Mouse (Mus musculus) forebrain, embryonic 14.5 days (tissue): ENCODE measurements at regions not wholly inside any gene's neighbourhood (a gene's known extent, or its start where the extent isn't known, plus 50 kb on each side); places are given as distances from the start of the nearest gene placed in this dataset.

Source experiments
- ATAC-seq: fragments of 200-750 bp; cut with Nextera tagmentation; 2 replicates; pipeline ENCODE4 v1.8.0; 2017; ENCODE audit warnings: mild to moderate bottlenecking, moderate library complexity
- DNase-seq: peaks from one replicate; pipeline ENCODE4 v3.0.0-alpha.2; 2015; ENCODE audit warnings: low spot score
- H3K27ac ChIP-seq: fragments of 300-500 bp; sonication (generic); 2 replicates; pipeline ENCODE4 v1.5.1; 2014; ENCODE audit warnings: low read depth, mild to moderate bottlenecking, control low read depth, low read length, moderate library complexity
- H3K27me3 ChIP-seq: fragments of 300-500 bp; sonication (generic); replicated peaks from 2 replicates; pipeline ENCODE4 v1.6.1; 2014; ENCODE audit warnings: low read length, control low read depth, mixed read lengths; ENCODE audit not compliant: control insufficient read depth, insufficient read depth
- H3K36me3 ChIP-seq: fragments of 300-500 bp; sonication (generic); 2 replicates; pipeline ENCODE4 v1.6.1; 2014; ENCODE audit warnings: low read length, control low read depth; ENCODE audit not compliant: control insufficient read depth, insufficient read depth
- H3K4me1 ChIP-seq: fragments of 300-500 bp; sonication (generic); 2 replicates; pipeline ENCODE4 v1.6.1; 2014; ENCODE audit warnings: antibody characterized with exemption, low read length, control low read depth; ENCODE audit not compliant: control insufficient read depth, insufficient read depth
- H3K4me2 ChIP-seq: fragments of 300-500 bp; sonication (generic); 2 replicates; pipeline ENCODE4 v1.6.1; 2014; ENCODE audit warnings: mild to moderate bottlenecking, control low read depth, low read length
- H3K4me3 ChIP-seq: fragments of 300-500 bp; sonication (generic); 2 replicates; pipeline ENCODE4 v1.5.1; 2014; ENCODE audit warnings: low read depth, low read length, control low read depth
- H3K9ac ChIP-seq: fragments of 300-500 bp; sonication (generic); 2 replicates; pipeline ENCODE4 v1.6.1; 2014; ENCODE audit warnings: mild to moderate bottlenecking, low read length, control low read depth, moderate library complexity
- H3K9me3 ChIP-seq: fragments of 300-500 bp; sonication (generic); replicated peaks from 2 replicates; pipeline ENCODE4 v1.6.1; 2016; ENCODE audit warnings: low read length, control low read depth, mixed read lengths; ENCODE audit not compliant: control insufficient read depth
- WGBS: fragments of 180-500 bp; shearing (Covaris S2); extraction: QIAGEN DNeasy Blood & Tissue Kit; methylation state at CpG from one replicate; pipeline ENCODE4 v1.1.7; 2014; 5-methylcytosine and 5-hydroxymethylcytosine counted together

GRCm38 (mm10) chr16:27962811-27963210 is 574.1 kb downstream of the Ccdc50 start:
- WGBS: 76% methylated on average over 2 of the region's 2 CpGs
- DNase-seq: peak; percentile 3
- H3K9me3 ChIP-seq: no peaks in the 10 kb centered on the region
- H3K27ac ChIP-seq: no peak overlapping the region
- no peak overlapping the region for H3K9ac ChIP-seq
- no peaks in the 10 kb centered on the region for H3K36me3 ChIP-seq
- H3K4me1 ChIP-seq: no peaks in the 10 kb centered on the region
- H3K4me3 ChIP-seq: no peak overlapping the region
- H3K27me3 ChIP-seq: no peaks in the 10 kb centered on the region
- H3K4me2 ChIP-seq: no peak overlapping the region
- ATAC-seq: no peak

DNA sequence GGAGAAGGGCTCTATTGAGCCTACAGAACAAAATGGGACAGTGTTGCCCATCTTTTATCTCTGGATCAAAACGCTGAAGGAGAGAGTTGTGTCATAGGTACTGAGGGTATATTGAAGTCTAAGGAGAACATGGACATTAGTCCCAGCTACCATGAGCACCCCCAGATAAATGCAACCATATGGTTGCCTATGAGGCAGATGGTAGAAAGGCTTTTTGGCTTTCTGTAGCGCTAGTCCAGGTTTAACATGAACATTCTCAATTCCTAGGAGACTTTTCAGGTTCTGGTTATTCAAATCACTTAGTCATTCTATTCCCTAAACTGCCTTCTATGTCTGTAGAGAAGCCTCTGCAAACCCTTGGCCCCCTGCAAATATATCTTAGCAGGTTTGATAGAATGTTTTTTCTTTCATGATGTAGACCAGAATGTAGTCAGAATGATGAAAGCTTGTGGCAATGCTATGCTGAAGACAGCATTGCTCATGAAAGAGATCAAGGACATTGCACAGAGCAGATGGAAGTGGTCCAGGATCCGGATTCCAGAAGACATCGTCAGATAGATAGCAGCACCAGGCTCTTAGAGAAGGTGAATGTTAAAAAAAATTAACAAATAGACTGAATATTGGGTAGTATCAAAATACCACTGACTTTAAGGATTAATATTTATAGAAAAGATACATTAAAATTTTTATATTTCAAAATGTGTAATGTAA is 590.2 kb downstream of the Ccdc50 start:
- no peak overlapping the region for H3K27ac ChIP-seq

GRCm38 (mm10) chr16:28015276-28015897 is 626.7 kb downstream of the Ccdc50 start:
- Histone ChIP-seq H3K27ac (no peak overlapping the region), H3K9me3 (no peaks in the 10 kb centered on the region), H3K27me3 (no peaks in the 10 kb centered on the region), H3K36me3 (no peaks in the 10 kb centered on the region), H3K4me3 (no peak overlapping the region), H3K4me1 (no peaks in the 10 kb centered on the region), H3K9ac (no peak overlapping the region), H3K4me2 (no peak overlapping the region)
- DNase-seq (peak; percentile 23), ATAC-seq (peak; percentile 44; the same call in 1 of the 2 replicates)
- WGBS: 53% methylated on average over 6 of the region's 6 CpGs

More for the DNA sequence above, 590.2 kb downstream of the Ccdc50 start:
- WGBS: 93% methylated on average over 4 of the region's 4 CpGs
- no peak overlapping the region for H3K4me3 ChIP-seq
- H3K36me3 ChIP-seq: no peaks in the 10 kb centered on the region
- H3K4me1 ChIP-seq: no peaks in the 10 kb centered on the region
- no peak overlapping the region for H3K4me2 ChIP-seq
- ATAC-seq: no peak
- no peak overlapping the region for H3K9ac ChIP-seq
- H3K9me3 ChIP-seq: no peaks in the 10 kb centered on the region
- no peaks in the 10 kb centered on the region for H3K27me3 ChIP-seq
- DNase-seq: no peak

GRCm38 (mm10) chr16:28018311-28018710 is 629.6 kb downstream of the Ccdc50 start:
- H3K36me3 ChIP-seq: no peaks in the 10 kb centered on the region
- H3K9ac ChIP-seq: no peak overlapping the region
- H3K4me1 ChIP-seq: no peaks in the 10 kb centered on the region
- no peak overlapping the region for H3K4me3 ChIP-seq
- no peak overlapping the region for H3K27ac ChIP-seq
- H3K4me2 ChIP-seq: no peak overlapping the region
- no peaks in the 10 kb centered on the region for H3K9me3 ChIP-seq
- ATAC-seq (no peak), DNase-seq (no peak)
- no peaks in the 10 kb centered on the region for H3K27me3 ChIP-seq

GRCm38 (mm10) chr16:28038954-28039353 is 650.3 kb downstream of the Ccdc50 start:
- H3K27me3 ChIP-seq: no peaks in the 10 kb centered on the region
- ATAC-seq: no peak
- H3K4me2 ChIP-seq: no peak overlapping the region
- no peaks in the 10 kb centered on the region for H3K9me3 ChIP-seq
- no peaks in the 10 kb centered on the region for H3K4me1 ChIP-seq
- H3K36me3 ChIP-seq: no peaks in the 10 kb centered on the region
- H3K4me3 ChIP-seq: no peak overlapping the region
- DNase-seq: no peak
- WGBS: 11% methylated on average over 2 of the region's 2 CpGs
- H3K27ac ChIP-seq: no peak overlapping the region
- H3K9ac ChIP-seq: no peak overlapping the region

DNA sequence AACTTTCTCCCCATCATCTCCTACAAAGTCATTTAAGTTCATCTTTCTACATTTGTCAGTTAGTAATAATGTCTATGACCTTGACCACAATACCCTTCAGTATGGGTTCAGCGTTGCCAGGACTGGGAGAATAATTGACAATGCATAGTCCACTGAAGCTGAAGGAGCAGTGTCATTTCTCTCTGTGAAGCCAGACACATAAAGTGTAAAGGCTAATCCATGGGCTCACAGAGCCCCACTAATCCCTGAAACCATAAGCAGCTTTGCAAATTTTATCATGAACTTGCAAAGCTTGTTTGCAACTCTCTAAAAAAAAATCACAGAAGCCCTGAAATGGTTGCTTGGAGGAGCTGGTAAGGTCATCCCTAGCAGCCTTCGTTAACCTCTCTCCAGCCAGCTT is 654.4 kb downstream of the Ccdc50 start:
- Histone ChIP-seq H3K4me2 (no peak overlapping the region), H3K4me1 (no peaks in the 10 kb centered on the region), H3K9me3 (no peaks in the 10 kb centered on the region), H3K27me3 (no peaks in the 10 kb centered on the region), H3K9ac (no peak overlapping the region), H3K36me3 (no peaks in the 10 kb centered on the region), H3K4me3 (no peak overlapping the region), H3K27ac (no peak overlapping the region)
- 48% methylated on average over 2 of the region's 2 CpGs for WGBS
- no peak for DNase-seq
- ATAC-seq: no peak

GRCm38 (mm10) chr16:28064785-28065301 is 676.2 kb downstream of the Ccdc50 start:
- H3K4me3 ChIP-seq: no peak overlapping the region
- ATAC-seq (peak; percentile 52; the same call in 1 of the 2 replicates), DNase-seq (peak; percentile 31)
- no peak overlapping the region for H3K4me2 ChIP-seq
- H3K36me3 ChIP-seq: no peaks in the 10 kb centered on the region
- 62% methylated on average over 5 of the region's 5 CpGs for WGBS
- no peaks in the 10 kb centered on the region for H3K27me3 ChIP-seq
- H3K9ac ChIP-seq: no peak overlapping the region
- no peaks in the 10 kb centered on the region for H3K9me3 ChIP-seq
- H3K27ac ChIP-seq: no peak overlapping the region
- no peaks in the 10 kb centered on the region for H3K4me1 ChIP-seq

GRCm38 (mm10) chr16:28082891-28083649 is 669.8 kb downstream of the Fgf12 start:
- peak; percentile 85; the same call in 1 of the 2 replicates for ATAC-seq

More at GRCm38 (mm10) chr16:28082891-28083649, 669.8 kb downstream of the Fgf12 start:
- Histone ChIP-seq H3K9ac (no peak overlapping the region), H3K4me2 (no peak overlapping the region), H3K4me1 (no peaks in the 10 kb centered on the region), H3K4me3 (no peak overlapping the region), H3K27me3 (no peaks in the 10 kb centered on the region), H3K36me3 (no peaks in the 10 kb centered on the region), H3K9me3 (no peaks in the 10 kb centered on the region), H3K27ac (no peak overlapping the region)
- WGBS: 32% methylated on average over 7 of the region's 7 CpGs
- peak; percentile 53 for DNase-seq
